Mouse (Mus musculus) CD4-positive, CD25-positive, alpha-beta regulatory T cell, adult 2 months (primary cell): ENCODE results near the gene Arhgap31.

Source experiments
- DNase-seq: peaks from one replicate; pipeline ENCODE4 v3.0.0-alpha.2; 2012; ENCODE audit warnings: low read depth, low spot score

Arhgap31 gene

DNA sequence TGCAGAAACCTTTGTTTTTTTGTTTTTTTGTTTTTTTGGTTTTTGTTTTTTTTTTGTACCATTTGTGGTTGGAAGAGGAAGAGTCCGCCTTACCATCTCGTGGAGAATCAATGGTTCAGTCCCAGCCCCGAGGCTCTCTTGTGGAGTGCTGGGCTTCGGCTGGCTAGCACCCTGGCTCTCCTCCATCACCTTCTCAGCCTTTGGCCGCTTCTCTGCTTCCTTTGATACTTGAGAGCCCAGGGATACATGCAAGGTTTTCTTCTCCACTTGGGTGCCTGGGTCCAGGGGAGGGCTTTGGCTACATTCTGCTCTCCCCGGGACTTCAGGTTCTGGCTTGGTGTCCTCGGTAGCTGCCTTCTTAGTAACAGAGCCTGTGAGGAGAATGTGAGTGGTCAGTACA is 106.6 kb downstream of the Arhgap31 start:
- no peak for DNase-seq

DNA sequence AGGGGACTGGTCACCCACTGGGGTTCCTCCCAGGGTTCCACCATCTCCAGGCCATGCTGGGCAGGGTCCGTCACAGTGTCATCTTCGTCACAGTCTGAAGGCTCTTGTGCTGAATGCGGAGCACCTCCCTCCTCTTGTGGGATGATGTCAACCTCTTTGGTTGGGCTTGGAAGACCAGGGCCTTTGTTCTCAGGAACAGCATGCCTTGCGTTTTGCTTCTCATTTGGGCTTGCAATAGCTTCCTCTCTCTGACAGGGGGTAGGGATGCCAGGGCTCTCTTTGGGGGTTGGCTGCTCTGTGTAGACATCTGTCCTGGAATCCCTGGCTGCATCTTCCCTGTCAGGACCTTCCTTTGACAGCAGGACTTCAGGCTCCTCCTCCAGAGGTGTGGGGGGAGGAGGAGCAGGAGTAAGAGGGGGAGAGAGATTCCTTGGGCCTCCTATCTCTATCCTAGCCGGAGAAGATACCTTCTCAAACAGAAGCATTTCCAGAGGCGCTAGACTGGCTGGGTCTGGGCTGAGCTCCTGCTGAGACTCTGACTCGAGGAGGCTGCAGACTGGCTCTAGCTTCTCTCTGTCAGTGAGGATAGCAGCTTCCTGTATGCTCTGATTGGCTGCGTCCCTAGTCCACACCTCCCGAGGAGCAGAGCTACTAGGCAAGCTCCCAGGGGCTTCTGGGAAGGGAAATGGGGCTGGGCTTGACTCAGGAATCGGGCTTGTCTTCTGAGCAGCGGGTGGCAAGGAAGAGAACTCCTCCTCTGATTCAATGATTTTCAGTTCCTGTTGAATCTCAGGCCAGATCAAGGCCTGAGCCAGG is 109.9 kb downstream of the Arhgap31 start:
- DNase-seq: no peak

DNA sequence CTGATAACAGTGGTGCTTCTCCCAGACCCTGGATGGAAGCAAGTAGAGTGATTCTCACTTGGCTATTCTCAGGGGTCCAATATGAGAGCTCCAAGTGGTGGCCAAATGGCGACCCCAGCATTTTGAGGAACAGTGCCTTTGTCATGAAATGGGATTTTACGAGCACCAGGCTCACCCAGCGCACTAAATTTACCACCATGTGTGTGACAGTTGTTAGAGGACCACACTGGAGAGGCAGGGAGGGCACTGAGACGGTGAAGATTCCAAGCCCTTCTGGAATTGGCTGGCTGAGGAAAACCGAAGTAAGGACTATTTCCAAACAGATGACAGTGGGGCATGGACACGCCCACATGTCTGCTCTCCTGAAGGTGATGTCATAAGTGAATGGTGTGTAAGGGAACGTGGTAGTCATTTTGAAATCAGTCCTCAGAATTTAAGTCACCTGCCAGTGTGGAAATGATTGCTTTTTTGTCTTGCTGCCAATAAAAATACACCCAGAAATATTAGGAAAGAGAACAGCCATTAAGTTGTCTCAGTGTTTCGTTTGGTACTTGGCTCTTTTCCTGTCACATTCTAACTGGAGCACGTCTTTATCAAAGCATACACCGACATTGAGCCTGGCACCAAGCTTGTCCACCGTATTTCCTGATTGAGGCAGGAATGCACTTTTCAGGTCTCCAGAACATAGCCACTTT is 113.9 kb downstream of the Arhgap31 start:
- no peak for DNase-seq

DNA sequence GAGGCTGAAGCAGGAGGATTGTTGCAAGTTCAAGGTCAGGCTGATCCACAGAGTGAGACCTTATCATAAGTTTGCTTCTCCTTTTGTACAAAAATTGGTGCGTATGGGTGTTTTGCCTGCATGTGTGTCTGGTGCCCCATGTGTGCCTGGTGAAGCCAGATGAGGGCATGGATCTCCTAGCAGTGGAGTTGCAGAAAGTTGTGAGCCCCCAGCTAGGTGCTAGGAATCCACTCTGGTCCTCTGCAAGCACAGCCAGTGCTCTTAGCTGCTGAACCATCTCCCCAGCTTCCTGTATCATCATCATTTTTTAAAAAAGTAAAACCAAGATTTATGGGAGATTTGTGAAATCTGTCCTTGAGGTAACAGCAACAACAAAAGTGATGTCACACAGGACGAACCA is 116.4 kb downstream of the Arhgap31 start:
- no peak for DNase-seq

DNA sequence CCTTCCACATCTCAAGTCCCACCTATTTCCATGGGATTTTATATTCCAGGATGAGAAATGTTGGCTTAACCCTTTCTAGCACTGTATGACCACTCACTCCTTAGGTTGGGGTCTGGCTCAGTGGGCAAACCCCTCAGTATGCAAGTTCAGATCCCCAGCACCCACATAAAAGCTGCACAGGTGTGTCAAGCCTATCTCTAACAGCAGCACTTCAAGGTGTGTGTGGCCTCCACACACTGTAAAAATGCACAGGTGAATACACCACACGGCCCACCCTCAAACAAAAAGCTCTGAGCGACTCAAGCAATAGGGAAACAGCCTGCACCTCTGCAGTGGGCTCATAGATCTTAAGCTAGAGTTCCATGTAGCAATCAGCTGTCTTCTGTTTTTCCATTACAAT is 117.0 kb downstream of the Arhgap31 start:
- DNase-seq: no peak

DNA sequence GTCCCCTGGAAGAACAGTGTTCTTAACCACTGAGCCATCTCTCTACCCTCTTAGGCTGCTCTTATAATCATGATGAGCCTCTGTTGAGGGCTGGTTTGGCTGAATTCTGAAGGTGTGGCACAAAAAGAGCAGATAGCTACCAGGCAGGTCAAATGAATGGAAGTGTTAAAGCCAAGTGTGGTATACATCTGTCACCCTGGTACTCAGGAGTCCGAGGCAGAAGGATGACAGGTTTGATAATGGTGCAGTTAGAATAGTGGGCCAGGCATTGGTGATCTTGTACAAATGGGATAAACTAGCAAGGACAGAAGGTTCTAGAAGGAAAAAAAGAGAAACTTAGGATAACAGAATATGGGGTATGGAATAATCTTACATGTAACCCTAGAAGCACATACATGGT is 118.6 kb downstream of the Arhgap31 start:
- no peak for DNase-seq

DNA sequence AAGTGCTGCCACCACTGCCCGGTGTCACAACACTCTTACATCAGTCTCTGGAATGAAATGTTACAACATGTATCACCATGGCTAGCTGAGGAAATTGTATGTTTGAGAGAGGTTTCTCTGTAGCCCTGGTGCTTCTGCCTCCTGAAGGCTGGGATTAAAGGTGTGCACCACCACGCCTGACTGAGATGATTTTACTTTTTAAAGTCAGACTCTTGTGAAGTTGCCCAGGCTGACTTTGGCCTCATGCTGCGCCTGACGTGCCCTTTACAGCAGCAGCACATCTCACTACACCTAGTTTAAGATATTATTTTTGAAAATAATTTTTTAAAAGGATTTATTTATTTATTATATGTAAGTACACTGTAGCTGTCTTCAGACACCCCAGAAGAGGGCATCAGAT is 120.1 kb downstream of the Arhgap31 start:
- DNase-seq: no peak

DNA sequence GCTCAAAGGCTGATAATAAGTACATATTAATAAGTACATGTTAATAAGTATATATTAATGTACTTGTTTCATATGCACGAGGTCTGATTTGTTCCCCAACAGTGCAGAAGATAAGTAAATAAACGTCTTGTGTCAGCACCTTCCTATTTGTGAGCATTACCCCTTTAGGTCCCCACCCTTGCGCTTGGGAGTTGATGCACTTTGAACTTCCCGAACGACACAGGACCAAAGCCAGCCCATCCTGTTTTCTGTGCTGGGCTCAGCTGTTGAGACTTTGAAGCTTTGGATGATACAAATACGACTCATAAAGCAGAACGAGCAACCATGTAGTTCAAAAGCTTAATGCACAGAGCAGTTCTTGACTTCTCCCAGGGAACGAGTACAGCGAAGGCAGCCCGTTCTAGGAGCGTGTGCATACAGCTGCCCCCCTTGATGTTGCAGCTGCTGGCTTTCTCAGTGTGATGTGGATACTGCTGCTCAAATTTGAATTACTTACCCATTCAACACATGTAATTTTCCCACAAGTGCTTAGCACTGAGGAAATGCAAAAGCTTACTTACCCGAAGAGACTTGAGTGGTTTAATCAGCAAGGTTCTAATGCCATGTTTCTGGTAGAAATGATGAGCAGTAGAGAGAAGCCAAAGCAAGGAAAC is 120.9 kb downstream of the Arhgap31 start:
- DNase-seq: no peak

DNA sequence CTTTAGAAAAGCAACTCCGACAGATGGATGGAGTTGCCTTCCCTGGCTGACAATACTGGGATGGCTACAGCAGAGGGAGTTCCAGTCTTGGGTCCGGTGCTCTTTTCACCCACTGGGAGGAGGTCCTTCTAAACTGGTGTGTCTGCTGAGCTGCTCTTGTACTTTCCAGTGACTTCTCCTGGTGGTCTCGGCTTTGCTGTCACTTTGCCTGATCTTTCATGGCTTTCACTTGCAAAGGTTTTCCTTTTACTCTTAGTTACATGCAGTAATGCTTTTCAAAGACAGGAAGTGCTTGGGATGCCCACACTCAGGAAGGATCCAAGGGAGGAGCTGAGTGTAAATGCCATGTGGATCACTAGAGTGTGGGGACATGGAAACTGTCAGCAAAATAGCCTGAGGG is 121.6 kb downstream of the Arhgap31 start:
- no peak for DNase-seq

DNA sequence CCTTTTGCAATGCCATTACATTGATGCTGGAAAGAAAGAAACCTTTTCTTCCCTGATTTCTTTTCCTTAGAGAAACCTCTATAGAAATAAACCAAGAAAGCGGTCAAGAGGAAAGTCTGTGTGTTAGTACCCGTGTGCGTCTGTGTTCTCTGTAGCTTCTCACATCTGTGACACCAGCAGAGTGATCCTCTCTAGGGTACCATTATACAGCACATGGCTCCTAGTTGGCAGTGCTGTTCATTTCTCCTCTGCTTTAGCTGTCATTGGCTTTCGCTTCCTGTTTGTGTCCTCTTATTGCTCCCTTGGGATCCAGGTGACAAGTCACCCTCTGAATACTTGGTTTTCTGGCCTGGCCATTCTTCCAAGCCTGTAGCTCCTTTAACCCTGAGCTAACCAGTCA is 125.5 kb downstream of the Arhgap31 start:
- DNase-seq: no peak

DNA sequence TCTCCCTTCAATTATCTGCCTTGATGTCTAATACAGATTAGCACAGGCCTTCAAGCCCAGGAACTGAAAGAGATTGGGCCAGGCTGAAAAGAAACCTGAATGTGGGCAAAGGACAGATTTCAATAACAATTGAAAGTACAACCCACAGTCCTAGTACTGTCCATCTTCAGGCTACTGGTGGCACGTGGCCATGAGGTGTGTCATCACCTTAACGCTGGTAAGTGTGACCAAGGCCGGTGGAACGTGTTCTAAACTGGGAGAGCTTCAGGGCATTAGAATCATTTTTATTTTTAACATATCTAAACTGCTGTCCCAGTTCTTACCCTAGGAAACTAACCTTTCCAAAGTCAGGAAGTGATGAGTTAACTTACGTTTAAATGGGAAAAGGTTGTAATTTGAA is 125.9 kb downstream of the Arhgap31 start:
- DNase-seq: no peak

DNA sequence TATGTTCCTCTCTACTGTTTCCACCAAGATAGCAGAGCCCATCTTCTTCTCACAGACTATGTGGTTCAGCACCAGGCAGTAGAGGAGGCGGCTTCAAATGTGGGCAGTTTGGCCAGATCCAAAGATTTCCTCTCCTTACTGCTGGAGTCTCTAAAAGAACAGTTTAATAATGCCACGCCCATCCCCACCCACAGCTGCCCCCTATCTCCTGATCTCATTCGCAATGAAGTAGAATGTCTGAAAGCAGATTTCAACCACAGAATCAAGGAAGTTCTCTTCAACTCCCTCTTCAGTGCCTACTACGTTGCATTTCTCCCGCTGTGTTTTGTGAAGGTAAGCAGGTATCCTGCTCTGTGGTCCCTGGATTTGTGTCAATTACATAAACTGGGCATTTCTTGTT is 127.9 kb downstream of the Arhgap31 start:
- no peak for DNase-seq

DNA sequence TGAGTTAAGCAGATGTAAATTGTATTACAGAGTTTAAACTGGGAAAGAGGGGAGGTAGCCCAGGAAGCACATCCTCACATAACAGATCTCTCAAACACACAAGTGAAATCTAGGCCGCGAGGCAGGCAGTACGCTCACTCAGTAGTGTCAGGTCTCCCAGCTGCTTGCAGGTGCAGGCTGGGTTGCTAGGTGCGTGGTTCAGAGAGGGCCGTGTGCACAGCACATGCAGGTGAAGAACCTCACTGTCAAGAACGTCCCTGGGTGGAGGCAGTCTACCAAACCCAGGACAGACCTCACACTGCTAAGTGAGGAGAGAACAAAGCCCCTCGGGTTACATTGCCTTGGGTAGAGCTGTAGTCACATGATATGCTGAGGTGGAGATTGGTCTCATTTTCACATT is 128.3 kb downstream of the Arhgap31 start:
- DNase-seq: no peak

DNA sequence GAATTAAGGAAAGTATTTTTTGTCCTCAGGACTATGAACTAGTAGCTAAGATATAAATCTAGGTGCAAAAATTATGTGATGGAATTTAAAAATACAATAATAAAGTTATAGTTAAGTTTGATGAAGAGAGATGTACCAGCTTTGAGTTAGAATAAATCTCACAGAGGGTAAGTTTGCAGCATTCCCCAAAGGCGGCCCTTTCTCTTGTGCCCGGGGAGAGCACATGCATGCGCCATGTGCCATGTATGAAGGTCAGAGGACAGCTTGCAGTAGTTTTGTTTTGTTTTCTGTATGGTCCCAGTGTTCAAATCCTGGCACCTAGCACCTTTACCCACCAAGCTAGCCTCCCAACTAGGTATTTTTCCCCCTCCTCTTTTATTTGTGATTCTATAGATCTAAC is 141.6 kb downstream of the Arhgap31 start:
- DNase-seq: no peak

DNA sequence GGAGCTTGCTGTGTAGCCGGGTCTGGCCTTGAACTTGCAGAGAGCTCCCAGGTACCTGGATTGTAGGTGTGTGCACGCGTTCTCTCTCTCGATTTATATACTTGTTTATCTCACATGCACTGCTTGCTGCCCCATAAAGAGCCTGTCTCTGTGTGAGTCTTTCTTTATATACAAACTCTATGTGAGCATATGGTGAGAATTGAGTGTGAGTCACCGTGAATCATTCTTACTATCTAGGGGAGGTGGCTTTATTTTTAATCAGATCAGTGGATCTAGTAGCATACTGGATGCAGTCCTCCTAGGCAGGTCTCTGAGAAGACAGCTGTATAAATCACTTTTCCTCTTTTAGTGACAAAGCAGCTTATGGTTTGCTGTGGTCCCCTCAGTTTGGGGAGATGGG is 144.9 kb downstream of the Arhgap31 start:
- no peak for DNase-seq

DNA sequence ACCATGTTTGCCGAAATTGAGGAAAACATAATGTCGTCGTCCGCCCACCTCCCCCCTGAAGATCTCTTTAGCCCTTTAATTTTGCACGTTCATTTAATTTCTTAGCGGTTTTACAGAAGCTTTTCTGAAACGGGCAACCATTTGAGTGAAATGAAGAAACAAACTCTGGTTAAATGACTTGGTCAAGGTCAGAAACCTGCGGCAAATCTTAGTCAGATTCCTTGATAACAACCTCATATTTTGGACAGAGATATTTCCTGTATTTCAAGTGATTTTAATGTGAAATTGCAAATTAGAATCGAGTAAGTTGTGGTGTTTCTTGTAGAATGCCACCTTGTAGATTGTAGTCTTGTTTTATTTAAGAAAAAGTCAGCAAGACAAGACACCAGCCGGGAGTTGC is 149.6 kb downstream of the Arhgap31 start:
- no peak for DNase-seq

DNA sequence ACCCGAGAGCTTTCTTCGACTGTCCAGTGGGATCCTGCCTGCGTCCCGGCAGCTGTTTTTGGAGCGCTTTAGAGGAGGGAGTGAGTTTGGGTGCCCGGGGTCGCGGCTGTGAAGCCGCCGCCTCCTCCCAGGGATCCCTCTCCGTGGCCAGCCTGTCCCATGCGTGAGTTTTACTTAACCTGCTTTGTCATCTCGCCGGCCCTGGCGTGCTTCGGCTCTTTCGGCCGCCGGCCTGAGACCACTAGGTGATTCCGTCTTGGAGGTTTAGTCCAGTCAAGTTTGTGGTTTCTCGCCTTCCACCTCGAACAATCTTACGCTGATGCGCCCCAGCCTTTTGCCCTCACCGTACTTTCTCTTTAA is 150.1 kb downstream of the Arhgap31 start:
- DNase-seq: no peak

DNA sequence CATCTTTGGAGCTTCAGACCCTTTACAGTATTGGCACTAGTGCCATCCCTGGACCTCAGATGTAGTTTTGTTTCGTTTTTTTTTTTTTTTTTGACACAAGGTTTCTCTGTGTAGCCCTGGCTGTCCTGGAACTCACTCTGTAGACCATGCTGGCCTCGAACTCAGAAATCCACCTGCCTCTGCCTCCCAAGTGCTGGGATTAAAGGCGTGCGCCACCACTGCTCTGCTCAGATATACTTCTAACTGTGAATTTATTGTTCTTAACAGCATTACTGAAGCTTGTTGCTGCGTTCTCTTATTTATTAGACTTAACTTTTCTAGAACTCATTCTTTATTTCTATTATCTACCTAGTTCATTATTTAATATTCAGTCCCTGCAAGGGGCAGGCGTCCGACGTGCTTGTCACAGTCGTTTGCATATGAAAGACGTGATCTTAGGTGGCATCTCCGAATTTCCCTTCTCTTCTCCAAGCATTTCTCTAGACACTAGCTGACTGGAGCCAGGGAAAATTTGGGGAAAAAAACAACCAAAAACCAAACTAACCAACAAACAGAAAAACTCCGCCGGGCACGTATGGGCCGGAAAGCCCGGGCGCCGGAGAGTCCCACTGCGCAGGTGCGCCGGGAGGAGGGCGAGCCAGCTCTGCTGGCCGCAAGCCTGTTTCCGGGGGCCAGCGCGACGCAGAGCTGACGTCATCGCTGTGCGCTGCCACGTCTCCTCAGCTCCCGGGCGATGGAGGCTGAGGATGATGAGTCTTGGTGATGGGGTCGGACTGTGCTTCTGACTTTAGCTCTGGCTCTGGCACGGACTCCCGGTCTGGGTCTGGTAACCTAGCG is 150.7 kb downstream of the Arhgap31 start:
- DNase-seq: peak; percentile 98

DNA sequence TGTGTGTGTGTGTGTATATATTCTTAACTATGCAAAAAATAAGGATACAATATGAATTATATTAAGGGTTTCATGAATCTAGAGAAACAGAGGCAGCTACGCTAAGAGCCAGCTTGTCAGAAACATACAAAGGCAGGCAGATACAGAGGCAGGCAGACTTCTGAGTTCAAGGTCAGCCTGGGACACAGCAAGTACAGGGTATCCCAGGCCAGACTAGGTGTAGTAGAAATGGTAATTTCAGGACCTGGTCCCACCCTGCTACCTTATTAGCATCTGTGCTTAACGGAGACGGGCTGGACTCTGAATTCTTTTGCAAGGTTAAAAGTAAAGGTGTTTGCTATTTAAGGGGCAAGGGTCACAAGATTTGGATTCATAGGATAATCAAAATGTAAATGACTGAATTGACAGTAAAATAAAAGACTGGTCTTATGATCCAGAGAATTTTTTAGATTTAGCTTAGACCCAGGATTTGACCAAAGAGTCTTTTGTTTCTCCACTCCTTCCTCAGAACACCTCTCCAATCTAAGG is 154.8 kb downstream of the Arhgap31 start, which contains the start of gene Tmem39a:
Gene Tmem39a (plus strand): TSS at position 478 of the 528 bp plus-strand sequence.
- DNase-seq: no peak

DNA sequence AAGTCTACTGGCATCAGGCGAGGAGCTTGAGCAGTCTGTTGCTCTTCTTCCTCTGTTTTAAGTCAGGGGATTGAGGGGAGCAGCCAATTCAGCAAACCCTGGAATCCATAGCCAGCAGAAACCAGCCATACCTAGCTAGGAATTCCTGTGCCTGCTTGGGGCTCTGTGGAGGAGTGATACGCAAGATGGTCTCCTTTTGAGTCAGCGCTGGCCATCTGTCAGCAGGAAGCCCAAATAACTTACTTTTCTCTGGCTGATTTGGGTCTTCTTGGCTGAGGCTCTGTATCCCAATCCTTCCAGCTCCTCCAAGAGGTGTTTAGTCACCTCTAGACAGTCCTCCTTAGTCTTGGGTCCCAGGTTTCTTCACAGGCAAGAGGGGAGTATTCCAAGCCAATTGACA is 157.1 kb downstream of the Arhgap31 start:
- no peak for DNase-seq
